Mouse (Mus musculus) liver, embryonic 15.5 days (tissue): ENCODE data around the gene Spon1. TPM values are rescaled to one million over a fixed set of nuclear protein-coding genes. Genes with fewer than 3 reads are reported as not detected.

Source experiments
- ATAC-seq: fragments of 200-750 bp; cut with Nextera tagmentation; 2 replicates; pipeline ENCODE4 v1.8.0; 2017; ENCODE audit warnings: moderate number of reproducible peaks, mild to moderate bottlenecking, moderate library complexity; ENCODE audit not compliant: insufficient read depth
- H3K27ac ChIP-seq: fragments of 300-500 bp; sonication (generic); replicated peaks from 2 replicates; pipeline ENCODE4 v1.5.1; 2015; ENCODE audit warnings: mild to moderate bottlenecking, inconsistent platforms
- H3K27me3 ChIP-seq: fragments of 300-500 bp; sonication (generic); 2 replicates; pipeline ENCODE4 v1.6.1; 2015; ENCODE audit warnings: mild to moderate bottlenecking, inconsistent platforms
- H3K36me3 ChIP-seq: fragments of 300-500 bp; sonication (generic); replicated peaks from 2 replicates; pipeline ENCODE4 v1.6.1; 2015; ENCODE audit warnings: moderate library complexity, mild to moderate bottlenecking, inconsistent platforms
- H3K4me1 ChIP-seq: fragments of 300-500 bp; sonication (generic); replicated peaks from 2 replicates; pipeline ENCODE4 v1.6.1; 2015; ENCODE audit warnings: inconsistent platforms
- H3K4me2 ChIP-seq: fragments of 300-500 bp; sonication (generic); 2 replicates; pipeline ENCODE4 v1.6.1; 2015; ENCODE audit warnings: moderate library complexity, mild to moderate bottlenecking, inconsistent platforms
- H3K4me3 ChIP-seq: fragments of 300-500 bp; sonication (generic); replicated peaks from 2 replicates; pipeline ENCODE4 v1.5.1; 2015; ENCODE audit warnings: mild to moderate bottlenecking, inconsistent platforms
- H3K9ac ChIP-seq: fragments of 300-500 bp; sonication (generic); 2 replicates; pipeline ENCODE4 v1.6.1; 2015; ENCODE audit warnings: moderate library complexity, mild to moderate bottlenecking, inconsistent platforms
- H3K9me3 ChIP-seq: fragments of 300-500 bp; sonication (generic); replicated peaks from 2 replicates; pipeline ENCODE4 v1.6.1; 2016; ENCODE audit warnings: inconsistent platforms
- WGBS: fragments of 180-500 bp; shearing (Covaris S2); methylation state at CpG from one replicate; pipeline ENCODE4 v1.1.7; 2015; ENCODE audit warnings: mixed read lengths; ENCODE audit not compliant: insufficient replicate concordance; 5-methylcytosine and 5-hydroxymethylcytosine counted together
- polyA plus RNA-seq: library from polyadenylated mRNA; unstranded; fragments of >200 nt; fragmentation: Nextera tagmentation; extraction: Ambion mirVana; gene quantifications from 2 replicates; pipeline ENCODE4 v1.2.1, GENCODE M21; 2015

Spon1 gene
- polyA plus RNA-seq, 1 experiment from 2014 or later, result 0.55 TPM

DNA sequence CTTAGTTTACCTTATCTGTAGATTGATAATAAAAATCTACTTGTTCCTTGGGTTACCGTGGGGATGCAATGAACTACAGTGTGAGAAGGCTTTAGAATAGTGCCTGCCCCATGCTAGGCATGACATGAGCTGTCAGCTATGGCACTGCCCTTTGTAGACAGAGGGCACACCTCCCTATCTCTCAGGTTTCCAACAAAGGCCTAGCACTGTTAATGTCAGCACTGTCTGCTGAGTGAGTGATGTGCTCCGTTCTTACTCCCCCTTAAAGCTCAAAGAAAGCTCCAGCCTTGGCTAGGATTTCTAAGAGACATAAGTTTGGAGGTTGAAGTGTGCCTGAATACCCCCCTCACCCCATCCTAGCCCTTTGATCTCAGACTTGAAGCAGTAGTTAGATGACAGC lies 9.2 kb upstream of the Spon1 start:
- WGBS, result 56% methylated on average over 2 of the region's 2 CpGs
- Histone ChIP-seq H3K9me3 (no peaks in the 10 kb centered on the region), H3K27ac (no peak overlapping the region), H3K4me2 (no peak overlapping the region), H3K4me3 (no peak overlapping the region), H3K27me3 (no peaks in the 10 kb centered on the region; the same call in 1 of the 2 replicates), H3K36me3 (no peaks in the 10 kb centered on the region), H3K9ac (no peak overlapping the region), H3K4me1 (no peaks in the 10 kb centered on the region)
- no peak for ATAC-seq

DNA sequence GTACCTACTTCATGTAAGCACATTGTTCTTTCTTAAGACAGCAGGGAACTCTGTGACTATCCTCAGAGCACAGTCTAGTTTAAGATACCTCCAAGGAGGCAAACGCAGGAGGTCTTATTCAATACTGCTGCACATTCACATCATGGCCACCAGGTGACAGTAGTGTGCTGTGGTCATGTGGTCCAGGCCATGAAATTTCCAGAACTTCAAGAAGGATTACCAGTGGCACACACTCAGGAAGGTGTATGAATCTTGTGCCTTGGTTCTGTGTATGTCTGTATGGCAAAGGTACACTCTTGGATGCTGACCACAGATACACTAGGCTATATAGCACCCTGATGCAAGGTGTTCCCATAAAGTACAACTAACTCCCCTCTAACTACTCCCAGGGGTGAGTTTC lies 6.6 kb upstream of the Spon1 start:
- Histone ChIP-seq H3K4me1 (no peaks in the 10 kb centered on the region), H3K4me3 (no peak overlapping the region), H3K4me2 (no peak overlapping the region), H3K36me3 (no peaks in the 10 kb centered on the region), H3K27ac (no peak overlapping the region), H3K9ac (no peak overlapping the region), H3K9me3 (no peaks in the 10 kb centered on the region), H3K27me3 (peaks cover under 1% of the 10 kb centered on the region; the same call in 1 of the 2 replicates)
- ATAC-seq, result no peak
- WGBS, result 14% methylated on average over 1 of the region's 1 CpGs

GRCm38 (mm10) chr7:113765133-113765532 lies 665 bp upstream of the Spon1 start:
- Histone ChIP-seq H3K9ac (no peak overlapping the region), H3K4me3 (no peak overlapping the region), H3K27me3 (peaks cover 58% of the 10 kb centered on the region), H3K4me1 (no peaks in the 10 kb centered on the region), H3K36me3 (no peaks in the 10 kb centered on the region), H3K9me3 (no peaks in the 10 kb centered on the region), H3K27ac (no peak overlapping the region), H3K4me2 (no peak overlapping the region)
- ATAC-seq, result no peak
- WGBS, result 62% methylated on average over 5 of the region's 5 CpGs

DNA sequence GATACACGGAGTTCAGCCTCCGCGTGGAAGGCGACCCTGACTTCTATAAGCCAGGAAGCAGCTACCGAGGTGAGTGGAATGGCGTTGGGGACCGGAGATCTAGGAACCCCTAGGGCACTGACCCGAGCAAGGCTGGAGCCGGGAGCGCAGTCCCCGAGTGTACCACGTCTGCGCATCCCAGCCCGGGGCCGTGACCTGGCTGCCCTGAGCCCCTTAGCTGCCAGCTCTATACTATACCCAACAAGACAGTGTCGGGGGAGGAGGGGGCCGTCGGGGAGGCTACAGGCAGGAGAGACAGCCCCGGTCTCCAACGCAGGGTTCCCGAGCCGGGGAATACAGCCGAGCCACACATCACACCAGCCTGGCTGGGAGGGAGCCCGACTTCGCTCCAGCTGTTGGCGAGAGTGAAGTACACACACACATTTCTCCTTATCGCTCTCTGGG lies 722 bp downstream of the Spon1 start:
- Histone ChIP-seq H3K4me1 (no peaks in the 10 kb centered on the region), H3K27me3 (peaks cover 59% of the 10 kb centered on the region), H3K4me2 (peak overlapping the region; percentile 49), H3K4me3 (peak overlapping the region; percentile 15; the same call in 1 of the 2 replicates), H3K27ac (no peak overlapping the region), H3K9me3 (no peaks in the 10 kb centered on the region), H3K36me3 (no peaks in the 10 kb centered on the region), H3K9ac (no peak overlapping the region)
- no peak for ATAC-seq
- WGBS, result 2% methylated on average over 27 of the region's 27 CpGs

DNA sequence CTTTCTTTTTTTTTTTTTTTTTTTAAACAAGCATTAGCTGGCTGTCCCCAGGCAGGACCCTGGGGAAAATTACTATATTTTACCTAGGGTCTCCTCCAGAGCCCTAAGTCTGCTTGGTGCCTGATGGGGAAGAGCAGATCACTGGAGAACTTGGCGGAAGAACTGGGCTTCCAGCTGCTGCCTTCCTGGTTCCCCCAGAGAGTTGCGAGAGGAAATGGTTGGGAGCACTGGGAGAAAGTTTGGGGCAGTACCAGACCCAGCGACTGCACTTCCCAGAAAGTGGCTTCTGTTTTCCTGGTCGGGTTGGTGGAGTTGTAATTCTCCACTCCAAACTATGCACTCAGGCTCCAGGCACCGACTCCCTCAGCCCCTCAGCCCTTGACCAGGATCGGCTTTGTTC lies 1.7 kb downstream of the Spon1 start:
- H3K4me1 ChIP-seq, result no peaks in the 10 kb centered on the region
- no peak overlapping the region for H3K4me3 ChIP-seq
- H3K36me3 ChIP-seq, result no peaks in the 10 kb centered on the region
- no peaks in the 10 kb centered on the region for H3K9me3 ChIP-seq
- no peak overlapping the region for H3K27ac ChIP-seq
- no peak for ATAC-seq
- no peak overlapping the region for H3K9ac ChIP-seq
- no peak overlapping the region for H3K4me2 ChIP-seq
- WGBS, result 10% methylated on average over 6 of the region's 6 CpGs
- peaks cover 59% of the 10 kb centered on the region for H3K27me3 ChIP-seq

GRCm38 (mm10) chr7:113768174-113768935 lies 2.6 kb downstream of the Spon1 start:
- Histone ChIP-seq H3K27me3 (peaks cover 59% of the 10 kb centered on the region), H3K36me3 (no peaks in the 10 kb centered on the region)
- ATAC-seq, result no peak

DNA sequence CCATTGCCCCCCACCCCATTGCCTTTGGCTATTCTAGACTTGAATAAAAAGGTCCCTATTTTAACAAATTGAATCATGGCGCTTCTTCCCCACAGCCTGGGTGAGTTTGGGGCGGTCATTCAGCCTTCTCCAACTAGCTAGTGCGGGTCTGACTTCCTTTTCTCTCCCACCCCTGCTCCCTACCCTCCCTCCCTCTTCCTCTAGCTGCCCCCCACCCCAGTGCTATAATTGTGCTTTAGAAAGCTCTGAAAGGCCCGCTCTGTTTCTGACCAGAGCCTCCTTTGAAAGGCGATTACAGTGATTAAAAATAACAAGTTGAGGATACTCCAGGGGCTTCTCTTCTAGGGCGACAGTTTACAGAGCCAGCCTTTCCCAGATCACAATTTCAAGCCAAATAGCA lies 3.5 kb downstream of the Spon1 start:
- H3K4me2 ChIP-seq, result no peak overlapping the region
- H3K9ac ChIP-seq, result no peak overlapping the region
- no peak overlapping the region for H3K27ac ChIP-seq
- no peak for ATAC-seq
- H3K36me3 ChIP-seq, result no peaks in the 10 kb centered on the region
- H3K4me1 ChIP-seq, result no peaks in the 10 kb centered on the region
- 29% methylated on average over 6 of the region's 6 CpGs for WGBS
- H3K27me3 ChIP-seq, result peaks cover 58% of the 10 kb centered on the region
- H3K9me3 ChIP-seq, result no peaks in the 10 kb centered on the region
- H3K4me3 ChIP-seq, result no peak overlapping the region

More at GRCm38 (mm10) chr7:113768174-113768935, 2.6 kb downstream of the Spon1 start:
- Histone ChIP-seq H3K9ac (no peak overlapping the region), H3K4me3 (no peak overlapping the region), H3K27ac (no peak overlapping the region), H3K4me1 (no peaks in the 10 kb centered on the region), H3K9me3 (no peaks in the 10 kb centered on the region), H3K4me2 (no peak overlapping the region)
- WGBS, result 46% methylated on average over 6 of the region's 6 CpGs

DNA sequence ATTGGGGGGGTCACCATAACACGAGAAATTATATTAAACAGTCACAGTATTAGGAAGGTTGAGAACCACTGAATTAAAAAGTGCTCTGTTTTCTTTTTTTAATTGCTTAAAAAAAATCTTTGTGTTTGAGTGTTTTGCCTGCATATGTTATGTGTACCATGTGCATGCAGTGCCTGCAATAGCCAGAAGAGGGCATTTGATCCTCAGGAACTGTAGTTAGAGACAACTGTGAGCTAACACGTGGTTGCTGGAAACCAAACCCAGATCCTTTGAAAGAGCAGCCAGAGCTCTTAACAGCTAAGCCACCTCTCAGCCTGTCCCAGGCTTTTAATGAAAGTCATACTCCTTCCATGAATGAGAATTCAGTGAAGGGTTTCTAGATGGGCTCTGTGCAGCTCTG lies 6.3 kb downstream of the Spon1 start:
- 65% methylated on average over 2 of the region's 2 CpGs for WGBS
- H3K9me3 ChIP-seq, result no peaks in the 10 kb centered on the region
- H3K27ac ChIP-seq, result no peak overlapping the region
- no peaks in the 10 kb centered on the region for H3K36me3 ChIP-seq
- H3K4me2 ChIP-seq, result no peak overlapping the region
- H3K27me3 ChIP-seq, result peaks cover 30% of the 10 kb centered on the region
- no peak overlapping the region for H3K9ac ChIP-seq
- H3K4me3 ChIP-seq, result no peak overlapping the region
- H3K4me1 ChIP-seq, result no peaks in the 10 kb centered on the region
- no peak for ATAC-seq

DNA sequence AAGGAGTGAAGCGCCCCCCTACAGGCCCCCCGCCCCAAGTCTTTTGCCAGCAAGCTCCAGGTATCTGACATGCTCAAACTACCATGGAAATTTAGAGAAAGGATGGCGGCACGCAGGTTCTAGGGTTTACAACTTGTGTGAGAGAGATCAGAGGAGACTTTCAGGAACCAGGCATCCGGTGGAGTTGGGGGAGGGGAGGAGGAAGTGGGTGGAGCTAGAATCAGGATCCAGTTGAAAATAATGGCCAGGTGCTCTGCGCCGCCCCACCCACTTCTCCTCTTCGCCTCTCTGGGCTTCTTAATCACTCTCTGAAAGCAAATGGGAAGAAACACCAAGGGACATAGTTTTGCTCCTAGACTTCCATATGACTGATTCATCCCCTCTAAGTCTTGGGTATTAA lies 7.6 kb downstream of the Spon1 start:
- WGBS, result 30% methylated on average over 8 of the region's 8 CpGs

DNA sequence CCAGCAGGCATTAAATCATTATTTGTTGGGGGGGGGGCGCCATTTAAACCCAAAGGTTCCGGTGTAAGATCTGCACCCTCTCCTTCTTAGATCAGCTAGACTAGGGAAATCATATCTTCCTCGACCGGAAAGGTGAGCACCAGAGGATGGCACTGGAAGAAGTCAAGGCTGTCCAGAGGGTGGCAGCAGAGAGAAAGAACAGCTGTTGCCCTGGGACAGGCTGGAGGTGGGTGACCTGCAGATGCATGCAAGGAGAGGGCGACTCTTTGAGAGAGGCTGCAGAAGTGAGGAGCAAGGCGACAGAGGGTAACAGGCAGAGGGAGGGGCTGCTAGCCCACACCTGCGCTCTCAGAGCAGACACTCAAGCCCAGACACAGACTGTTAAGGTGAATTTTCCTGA lies 8.2 kb downstream of the Spon1 start:
- Histone ChIP-seq H3K4me1 (no peaks in the 10 kb centered on the region), H3K36me3 (no peaks in the 10 kb centered on the region), H3K4me3 (no peak overlapping the region), H3K27ac (no peak overlapping the region), H3K27me3 (peaks cover 11% of the 10 kb centered on the region; the same call in 1 of the 2 replicates), H3K4me2 (no peak overlapping the region), H3K9me3 (no peaks in the 10 kb centered on the region), H3K9ac (no peak overlapping the region)
- ATAC-seq, result no peak
- 10% methylated on average over 7 of the region's 7 CpGs for WGBS

More for the DNA sequence above, 7.6 kb downstream of the Spon1 start:
- no peaks in the 10 kb centered on the region for H3K4me1 ChIP-seq
- H3K4me3 ChIP-seq, result no peak overlapping the region
- H3K9me3 ChIP-seq, result no peaks in the 10 kb centered on the region
- H3K9ac ChIP-seq, result no peak overlapping the region
- no peak overlapping the region for H3K4me2 ChIP-seq
- H3K27me3 ChIP-seq, result peaks cover 17% of the 10 kb centered on the region
- no peaks in the 10 kb centered on the region for H3K36me3 ChIP-seq
- H3K27ac ChIP-seq, result no peak overlapping the region
- ATAC-seq, result no peak

DNA sequence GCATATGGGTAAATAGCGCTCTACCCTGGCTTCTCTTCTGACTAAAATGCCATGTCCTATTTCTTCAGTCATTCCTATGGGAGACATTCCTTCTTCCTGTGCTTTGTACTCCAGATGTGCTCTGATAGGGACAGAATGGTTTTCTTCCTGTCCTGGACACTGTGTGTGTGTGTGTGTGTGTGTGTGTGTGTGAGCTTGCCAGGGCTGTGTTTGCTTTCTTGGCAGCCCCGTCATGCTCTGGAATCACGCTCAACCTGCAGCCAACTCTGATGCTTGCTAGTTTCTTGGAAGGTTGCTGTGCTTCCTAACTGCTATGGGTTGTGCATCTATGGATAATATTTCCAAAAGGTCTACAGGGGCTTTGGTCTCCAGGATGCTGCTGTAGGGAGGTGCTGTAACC lies 9.1 kb downstream of the Spon1 start:
- H3K4me3 ChIP-seq, result no peak overlapping the region
- 45% methylated on average over 3 of the region's 3 CpGs for WGBS
- no peak for ATAC-seq
- H3K4me2 ChIP-seq, result no peak overlapping the region
- H3K27me3 ChIP-seq, result 0 out of 2 replicates have a peak, but pooled peaks cover 4% of the 10 kb centered on the region
- H3K27ac ChIP-seq, result no peak overlapping the region
- H3K9me3 ChIP-seq, result no peaks in the 10 kb centered on the region
- H3K9ac ChIP-seq, result no peak overlapping the region
- H3K4me1 ChIP-seq, result no peaks in the 10 kb centered on the region
- H3K36me3 ChIP-seq, result no peaks in the 10 kb centered on the region

GRCm38 (mm10) chr7:113778546-113778945 lies 12.7 kb downstream of the Spon1 start:
- Histone ChIP-seq H3K36me3 (no peaks in the 10 kb centered on the region), H3K9ac (no peak overlapping the region), H3K4me1 (no peaks in the 10 kb centered on the region), H3K9me3 (no peaks in the 10 kb centered on the region), H3K4me3 (no peak overlapping the region), H3K27ac (no peak overlapping the region), H3K27me3 (no peaks in the 10 kb centered on the region), H3K4me2 (no peak overlapping the region)
- ATAC-seq, result no peak
- 66% methylated on average over 6 of the region's 6 CpGs for WGBS
